Mouse (Mus musculus): ENCODE results near the gene Gata3.
A peak's percentile ranks its signal among the peaks of the same experiment; 100 is the strongest.

Gene Gata3

GRCm38 (mm10) chr2:9881051-9881591 lies 8.7 kb downstream of the Gata3 start, which contains the start of gene 4930412O13Rik:
TSS of gene 4930412O13Rik (plus strand) at chr2:9881252.
- Histone ChIP-seq H3K36me3 (ENCODE audit: control insufficient read depth, insufficient read depth, low read length, poor library complexity, severe bottlenecking) (no peaks in the 10 kb centered on the region), H3K27me3 (ENCODE audit: control insufficient read depth, insufficient read depth, low read length, poor library complexity, severe bottlenecking) (peaks cover 16% of the 10 kb centered on the region)
- no peak for DNase-seq (ENCODE audit: low read depth, low spot score)

- Histone ChIP-seq H3K36me3 (ENCODE audit: control insufficient read depth, insufficient read depth, low read length, poor library complexity, severe bottlenecking) (no peaks in the 10 kb centered on the region), H3K27me3 (ENCODE audit: control insufficient read depth, insufficient read depth, low read length, poor library complexity, severe bottlenecking) (peaks cover 16% of the 10 kb centered on the region)
- DNase-seq (ENCODE audit: low read depth, low spot score) = no peak
Observed at GRCm38 (mm10) chr2:9880271-9880670, 9.6 kb downstream of the Gata3 start.

- Histone ChIP-seq H3K36me3 (ENCODE audit: control insufficient read depth, insufficient read depth, low read length, poor library complexity, severe bottlenecking) (no peaks in the 10 kb centered on the region), H3K27me3 (ENCODE audit: control insufficient read depth, insufficient read depth, low read length, poor library complexity, severe bottlenecking) (peaks cover 13% of the 10 kb centered on the region)
- DNase-seq (ENCODE audit: low read depth, low spot score) = peak; percentile 89
Observed at GRCm38 (mm10) chr2:9879493-9879892, 10.3 kb downstream of the Gata3 start.

DNA sequence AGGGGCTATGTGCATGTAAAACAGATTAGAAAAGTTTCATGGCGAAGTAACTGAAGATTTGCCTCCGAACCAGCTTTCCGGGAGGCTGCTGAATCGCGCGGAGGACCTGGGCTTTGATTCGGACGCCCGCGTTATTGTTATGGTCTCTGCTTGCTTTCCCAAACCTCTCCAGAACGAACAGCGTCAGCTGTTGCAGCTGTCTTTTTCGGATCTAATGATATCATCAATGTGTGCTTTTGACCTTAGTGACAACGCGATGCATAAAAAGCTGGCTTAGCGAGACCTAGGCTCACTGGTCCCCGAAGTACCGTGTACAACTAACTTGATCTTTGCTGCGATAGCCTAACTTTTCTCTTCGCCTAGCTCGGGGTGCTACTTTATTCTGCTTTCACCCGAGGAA lies 10.7 kb downstream of the Gata3 start:
- no peak for DNase-seq (ENCODE audit: low read depth, low spot score)
- Histone ChIP-seq H3K27me3 (ENCODE audit: control insufficient read depth, insufficient read depth, low read length, poor library complexity, severe bottlenecking) (peaks cover 13% of the 10 kb centered on the region), H3K36me3 (ENCODE audit: control insufficient read depth, insufficient read depth, low read length, poor library complexity, severe bottlenecking) (no peaks in the 10 kb centered on the region)

DNA sequence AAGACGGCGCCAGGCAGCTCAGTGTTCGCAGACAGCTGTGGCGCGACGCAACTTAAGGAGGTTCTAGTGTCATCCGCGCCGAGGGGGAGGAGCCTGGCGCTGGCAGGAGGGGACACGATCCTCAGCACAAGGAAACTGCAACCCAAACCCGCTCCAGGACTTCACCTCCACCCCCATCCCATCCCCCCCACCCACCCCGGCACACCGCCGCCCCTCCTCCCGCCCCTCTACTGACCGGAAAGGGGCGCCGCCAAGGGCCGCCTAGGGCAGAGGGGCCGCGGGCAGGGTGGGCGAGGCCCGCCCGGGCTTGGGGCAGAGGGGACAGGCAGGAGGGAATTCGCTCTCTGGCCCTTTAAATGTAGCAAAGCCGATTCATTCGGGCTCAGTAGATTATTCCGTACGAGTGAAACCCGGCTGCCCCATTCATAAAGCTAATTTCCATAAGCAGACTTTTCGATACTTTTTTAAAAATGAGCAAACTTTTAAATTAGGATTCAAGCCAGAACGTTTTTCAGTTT lies 11.2 kb downstream of the Gata3 start:
- Histone ChIP-seq H3K36me3 (ENCODE audit: control insufficient read depth, insufficient read depth, low read length, poor library complexity, severe bottlenecking) (no peaks in the 10 kb centered on the region), H3K27me3 (ENCODE audit: control insufficient read depth, insufficient read depth, low read length, poor library complexity, severe bottlenecking) (peaks cover 13% of the 10 kb centered on the region)
- peak; percentile 53 for DNase-seq (ENCODE audit: low read depth, low spot score)

DNA sequence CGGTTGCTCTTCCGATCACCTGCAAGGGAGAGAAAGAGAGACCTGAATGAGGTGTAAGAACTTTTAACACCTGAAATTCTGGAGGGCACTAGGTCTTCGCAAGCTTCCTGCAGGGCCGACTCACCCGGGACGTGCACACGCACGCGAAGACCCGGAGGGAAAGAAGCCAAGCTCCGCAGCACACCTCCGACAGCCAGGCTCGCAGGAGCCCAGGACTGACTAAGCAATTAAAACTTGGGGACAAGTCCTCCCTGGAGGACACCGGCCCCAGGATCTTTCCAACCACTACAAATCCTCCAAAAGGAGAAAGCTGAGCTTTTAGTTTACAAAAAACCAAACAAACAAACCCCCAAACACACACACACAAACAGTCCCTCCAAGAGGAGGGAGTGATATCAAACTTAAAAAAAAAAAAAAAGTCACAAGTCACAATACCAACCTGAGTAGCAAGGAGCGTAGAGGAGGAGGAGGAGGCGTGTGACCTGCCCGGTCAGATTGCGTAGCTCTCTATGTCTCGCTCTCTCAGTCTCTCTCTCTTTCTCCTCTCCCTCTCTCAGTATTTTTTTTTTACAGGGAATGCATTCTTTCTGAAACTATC lies 11.8 kb downstream of the Gata3 start:
- DNase-seq (ENCODE audit: low read depth, low spot score) = peak; percentile 31
- peaks cover 10% of the 10 kb centered on the region for H3K27me3 ChIP-seq (ENCODE audit: control insufficient read depth, insufficient read depth, low read length, poor library complexity, severe bottlenecking)
- H3K36me3 ChIP-seq (ENCODE audit: control insufficient read depth, insufficient read depth, low read length, poor library complexity, severe bottlenecking) = no peaks in the 10 kb centered on the region

DNA sequence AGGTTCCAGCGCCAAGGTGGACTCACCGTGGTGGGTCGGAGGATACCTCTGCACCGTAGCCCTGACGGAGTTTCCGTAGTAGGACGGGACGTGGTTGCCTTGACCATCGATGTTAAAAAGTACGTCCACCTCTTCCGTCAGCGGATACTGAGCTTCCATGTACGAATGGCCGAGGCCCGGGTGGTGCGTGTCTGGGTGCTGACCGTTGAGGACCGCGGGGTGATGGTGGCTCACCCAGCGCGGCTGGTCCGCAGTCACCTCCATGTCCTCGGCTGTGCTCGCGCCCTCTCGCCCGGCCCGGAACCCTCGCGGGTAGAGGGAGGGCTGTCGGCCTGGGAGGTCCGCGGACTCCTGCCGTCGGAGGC lies 12.5 kb downstream of the Gata3 start:
- Histone ChIP-seq H3K27me3 (ENCODE audit: control insufficient read depth, insufficient read depth, low read length, poor library complexity, severe bottlenecking) (peaks cover 5% of the 10 kb centered on the region), H3K36me3 (ENCODE audit: control insufficient read depth, insufficient read depth, low read length, poor library complexity, severe bottlenecking) (no peaks in the 10 kb centered on the region)
- DNase-seq (ENCODE audit: low read depth, low spot score) = peak; percentile 44

DNA sequence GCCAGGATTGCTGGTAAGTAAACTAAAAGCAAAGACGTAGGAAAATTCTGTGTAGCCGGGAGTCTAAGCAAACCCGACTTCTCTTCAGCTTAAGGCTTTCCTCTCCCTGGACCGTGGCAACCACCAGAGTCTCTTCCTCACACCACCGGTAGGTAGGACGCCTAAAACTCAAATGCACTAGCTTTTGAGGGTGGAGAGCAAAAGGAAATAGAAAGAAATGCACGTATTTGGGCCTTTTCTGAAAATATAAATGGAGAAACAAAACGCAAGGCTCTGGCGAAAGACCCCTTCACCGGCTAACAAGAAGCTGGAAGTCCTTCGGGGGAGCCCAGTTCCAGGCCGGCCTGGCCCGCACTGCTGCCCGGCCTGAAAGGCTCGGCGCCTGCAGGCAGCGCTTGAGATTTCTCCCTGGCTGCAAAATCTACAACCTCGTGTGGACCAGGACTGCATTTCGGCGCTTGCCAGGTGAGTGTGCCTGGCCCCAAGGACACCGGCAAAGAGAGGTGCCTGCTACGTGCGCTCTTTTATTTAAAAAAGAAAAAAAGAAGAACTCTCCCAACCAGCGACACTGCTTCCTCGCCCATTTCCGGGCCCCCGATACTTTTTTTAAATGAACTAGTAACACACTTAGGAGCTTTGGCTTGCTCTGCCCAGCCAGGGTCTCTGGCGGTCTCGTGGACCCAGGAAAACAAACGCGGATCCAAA lies 13.1 kb downstream of the Gata3 start:
- no peak for DNase-seq (ENCODE audit: low read depth, low spot score)
- peaks cover 4% of the 10 kb centered on the region for H3K27me3 ChIP-seq (ENCODE audit: control insufficient read depth, insufficient read depth, low read length, poor library complexity, severe bottlenecking)
- H3K36me3 ChIP-seq (ENCODE audit: control insufficient read depth, insufficient read depth, low read length, poor library complexity, severe bottlenecking) = no peaks in the 10 kb centered on the region

DNA sequence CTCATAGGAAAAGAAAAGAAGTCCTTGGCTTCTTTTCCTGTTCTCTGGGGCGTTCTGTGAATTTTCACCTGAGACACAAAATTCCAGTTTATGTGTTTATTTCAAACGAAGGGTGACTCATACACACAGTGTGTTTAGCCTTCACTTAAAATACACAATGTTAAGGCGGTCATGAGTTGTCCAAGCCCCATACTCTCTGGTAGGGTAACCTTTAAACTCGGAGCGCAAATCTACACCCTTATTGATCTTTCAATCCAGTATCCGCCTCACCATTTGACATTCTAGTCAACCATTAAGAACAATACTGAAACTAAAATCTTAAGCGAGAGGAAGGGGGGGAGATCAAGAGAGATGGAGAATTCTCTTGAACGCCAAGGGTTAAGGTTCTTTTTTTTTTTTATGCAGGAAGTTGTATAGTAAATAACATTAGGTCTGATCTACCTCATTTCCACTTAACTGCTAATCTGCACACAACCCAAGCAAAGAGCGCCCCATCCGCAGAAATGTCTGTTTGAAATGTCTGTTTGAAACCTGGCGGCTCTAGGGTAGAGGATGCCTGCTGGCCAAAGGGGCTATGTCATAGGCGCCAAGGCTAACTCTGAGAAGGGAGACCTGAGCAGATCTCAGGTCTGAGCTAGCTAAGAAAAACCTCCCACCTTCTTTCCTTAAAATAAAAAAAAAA lies 14.0 kb downstream of the Gata3 start:
- DNase-seq (ENCODE audit: low read depth, low spot score) = no peak
- Histone ChIP-seq H3K36me3 (ENCODE audit: control insufficient read depth, insufficient read depth, low read length, poor library complexity, severe bottlenecking) (no peaks in the 10 kb centered on the region), H3K27me3 (ENCODE audit: control insufficient read depth, insufficient read depth, low read length, poor library complexity, severe bottlenecking) (peaks cover 1% of the 10 kb centered on the region; the same call in 1 of the 2 replicates)

- H3K27me3 ChIP-seq (ENCODE audit: control insufficient read depth, insufficient read depth, low read length, poor library complexity, severe bottlenecking) = peaks cover 1% of the 10 kb centered on the region; the same call in 1 of the 2 replicates
Observed at GRCm38 (mm10) chr2:9875220-9875619, 14.6 kb downstream of the Gata3 start.

GRCm38 (mm10) chr2:9874467-9875219 lies 15.2 kb downstream of the Gata3 start:
- Histone ChIP-seq H3K36me3 (ENCODE audit: control insufficient read depth, insufficient read depth, low read length, poor library complexity, severe bottlenecking) (no peaks in the 10 kb centered on the region), H3K27me3 (ENCODE audit: control insufficient read depth, insufficient read depth, low read length, poor library complexity, severe bottlenecking) (peaks cover 1% of the 10 kb centered on the region; the same call in 1 of the 2 replicates)
- DNase-seq (ENCODE audit: low read depth, low spot score) = no peak

More at GRCm38 (mm10) chr2:9875220-9875619, 14.6 kb downstream of the Gata3 start:
- DNase-seq (ENCODE audit: low read depth, low spot score) = no peak
- H3K36me3 ChIP-seq (ENCODE audit: control insufficient read depth, insufficient read depth, low read length, poor library complexity, severe bottlenecking) = no peaks in the 10 kb centered on the region

- no peaks in the 10 kb centered on the region for H3K36me3 ChIP-seq (ENCODE audit: control insufficient read depth, insufficient read depth, low read length, poor library complexity, severe bottlenecking)
- DNase-seq (ENCODE audit: low read depth, low spot score) = no peak
- H3K27me3 ChIP-seq (ENCODE audit: control insufficient read depth, insufficient read depth, low read length, poor library complexity, severe bottlenecking) = peaks cover 1% of the 10 kb centered on the region; the same call in 1 of the 2 replicates
Observed at GRCm38 (mm10) chr2:9873757-9874156, 16.1 kb downstream of the Gata3 start.

DNA sequence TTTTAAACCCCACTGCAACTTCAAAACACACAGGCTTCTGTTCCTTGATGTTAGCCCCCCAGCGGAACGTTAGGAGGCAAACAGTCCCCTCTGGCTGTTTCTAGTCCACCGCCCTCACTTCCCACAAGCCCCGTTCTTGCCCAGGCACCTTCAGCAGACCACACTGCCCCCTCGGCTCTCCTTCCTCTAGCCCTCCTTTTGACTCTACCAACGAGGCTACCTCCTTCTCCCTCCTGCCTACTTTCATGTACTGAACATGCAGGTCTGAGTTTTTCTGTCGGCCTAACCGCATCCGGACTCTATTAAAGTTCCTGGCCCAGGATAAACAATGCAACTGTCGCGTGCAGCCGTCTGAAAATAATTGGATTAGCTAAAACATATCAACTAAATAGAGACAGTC lies 17.2 kb downstream of the Gata3 start:
- Histone ChIP-seq H3K36me3 (ENCODE audit: control insufficient read depth, insufficient read depth, low read length, poor library complexity, severe bottlenecking) (no peaks in the 10 kb centered on the region), H3K27me3 (ENCODE audit: control insufficient read depth, insufficient read depth, low read length, poor library complexity, severe bottlenecking) (peaks cover 1% of the 10 kb centered on the region; the same call in 1 of the 2 replicates)
- no peak for DNase-seq (ENCODE audit: low read depth, low spot score)

DNA sequence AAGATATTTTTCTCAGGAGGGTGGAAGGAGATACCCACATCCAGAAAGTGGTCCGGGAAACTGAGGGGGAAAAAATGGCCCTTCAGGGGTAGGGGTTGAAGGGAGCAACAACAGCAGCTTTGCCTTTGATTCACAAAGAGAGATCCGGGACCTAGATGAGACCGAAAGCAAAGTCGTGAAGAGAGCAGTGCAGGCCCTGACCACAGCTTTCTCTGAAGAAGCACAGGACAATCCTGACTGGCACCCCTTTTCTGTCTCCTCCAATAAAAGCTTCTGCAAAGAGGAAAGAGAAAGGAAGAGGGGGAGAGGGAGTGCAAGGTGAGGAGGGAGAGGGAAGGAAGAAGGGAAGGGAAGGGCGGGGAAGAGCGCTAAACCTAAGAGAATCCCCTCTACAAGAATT lies 18.0 kb downstream of the Gata3 start:
- H3K36me3 ChIP-seq (ENCODE audit: control insufficient read depth, insufficient read depth, low read length, poor library complexity, severe bottlenecking) = no peaks in the 10 kb centered on the region
- DNase-seq (ENCODE audit: low read depth, low spot score) = no peak
- no peaks in the 10 kb centered on the region for H3K27me3 ChIP-seq (ENCODE audit: control insufficient read depth, insufficient read depth, low read length, poor library complexity, severe bottlenecking)

All from splenic B cell, adult 2 months (primary cell).